Mouse (Mus musculus): ENCODE data around the gene Iah1.

The Iah1 gene

DNA sequence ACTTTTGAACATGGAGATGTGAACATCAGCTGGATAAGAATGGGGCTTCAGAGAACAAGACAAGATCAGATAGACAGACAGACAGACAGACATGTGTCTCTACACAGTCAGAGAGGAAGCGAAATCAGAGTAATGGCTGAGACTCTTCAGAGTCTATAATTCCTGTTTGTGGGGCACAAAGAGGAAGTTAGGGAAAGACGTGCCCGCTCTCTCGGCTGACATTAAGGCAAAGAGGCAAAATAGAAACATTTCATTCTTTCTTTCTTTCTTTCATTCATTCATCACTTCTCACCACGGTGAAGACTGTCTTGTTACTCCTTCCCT lies 52.9 kb downstream of the Iah1 start:
- no peak for DNase-seq (ENCODE audit: low spot score)

DNA sequence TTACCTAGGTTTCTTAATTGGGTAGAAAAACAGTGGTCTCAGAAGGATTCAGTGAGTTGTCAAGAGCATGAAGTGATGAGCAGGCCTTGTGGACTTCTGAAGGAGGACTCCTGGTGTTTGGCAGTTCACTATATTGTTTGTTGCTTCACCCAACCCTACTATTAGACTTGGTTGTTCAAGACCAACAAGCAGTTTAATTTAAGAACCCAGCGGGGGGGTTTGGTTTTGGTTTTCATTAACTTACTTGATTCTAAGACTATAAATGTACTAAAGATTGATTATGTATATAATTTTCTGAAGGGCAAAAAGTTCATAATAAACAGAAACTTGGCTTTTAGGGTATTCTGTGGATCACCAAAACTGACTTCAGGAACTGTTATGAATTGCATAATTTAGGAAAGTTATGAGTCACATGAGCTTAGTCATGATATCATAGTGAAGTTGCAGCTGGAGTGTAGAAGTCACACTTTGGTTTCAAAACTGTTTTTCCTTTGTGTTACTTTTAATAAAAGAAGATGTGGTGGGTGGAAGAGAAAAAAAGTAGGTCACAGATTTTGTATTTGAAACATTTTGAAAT lies 53.9 kb downstream of the Iah1 start:
- no peak for DNase-seq (ENCODE audit: low spot score)

DNA sequence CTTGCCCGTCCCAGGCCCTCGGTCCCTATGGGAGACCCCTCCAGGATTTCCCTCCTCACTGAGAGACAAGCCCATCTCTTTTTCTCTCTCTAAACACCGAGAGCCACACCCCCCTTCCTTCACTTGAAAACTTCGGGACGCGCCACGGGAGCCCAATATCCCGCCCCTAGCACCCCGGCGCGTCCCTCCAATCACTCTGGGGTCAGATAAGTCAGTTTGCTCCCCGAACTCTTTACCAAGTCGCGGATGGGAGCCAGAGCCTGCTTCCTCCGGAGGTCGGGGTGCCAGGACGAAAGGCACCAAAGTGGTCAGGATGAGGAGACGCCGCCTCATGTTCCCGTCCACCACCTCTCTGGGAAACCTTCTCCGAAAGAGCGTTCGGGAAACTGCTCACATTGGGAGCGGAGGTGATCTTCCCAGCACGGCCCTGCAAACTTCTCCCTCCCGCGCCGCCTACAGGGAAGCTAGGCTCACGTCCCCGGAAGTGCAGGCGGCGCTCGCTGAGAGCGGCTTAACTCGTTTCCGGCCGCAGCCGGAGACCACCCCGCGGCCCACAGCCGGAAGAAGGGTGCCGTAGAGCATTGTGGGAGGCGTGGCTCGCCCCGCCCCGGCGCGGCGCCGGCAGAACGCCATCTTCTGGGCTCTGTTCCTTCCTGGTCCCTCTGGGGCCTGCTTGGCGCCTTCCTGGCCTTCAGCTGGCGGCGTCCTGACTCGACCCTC lies 57.1 kb downstream of the Iah1 start, which contains the start of gene Adam17:
TSS of gene Adam17 (minus strand) at position 533 of the 720 bp plus-strand sequence.
- DNase-seq (ENCODE audit: low spot score) = peak; percentile 92

Measured in urinary bladder, postnatal 25 days (tissue).